Mouse (Mus musculus): Measurements from ENCODE around the gene Gm5592. TPM values are rescaled to one million over a fixed set of nuclear protein-coding genes. Genes with fewer than 3 reads are reported as not detected.
"Not testable (repeated sequence)": the region's sequence is repeated elsewhere in the genome, so short reads cannot be mapped to it uniquely, and the experiment has no call there.

Gm5592 gene
- total RNA-seq (2021) (not detected), polyA plus RNA-seq (2012; rRNA removed) (not detected in 2 replicates)
- long read RNA-seq = 0 reads

- DNase-seq = not testable (repeated sequence)
These were observed at the start of gene Gm5592 for GRCm38 (mm10) chr7:41153541-41153940. Gene Gm5592 (plus strand): TSS chr7:41153841.

- not testable (repeated sequence) for DNase-seq
These were observed 2.2 kb downstream of the Gm5592 start for GRCm38 (mm10) chr7:41155806-41156205.

GRCm38 (mm10) chr7:41157879-41158278, 4.2 kb downstream of the Gm5592 start:
- not testable (repeated sequence) for DNase-seq

GRCm38 (mm10) chr7:41158562-41158961, 4.9 kb downstream of the Gm5592 start:
- not testable (repeated sequence) for DNase-seq

GRCm38 (mm10) chr7:41193671-41194070, 40.0 kb downstream of the Gm5592 start:
- DNase-seq = no peak

Other genes starting within 250 kb of the Gm5592 start
- gene 4930433I11Rik, start 166.3 kb upstream of the Gm5592 start, total RNA-seq (2021) = not detected
- gene 4930433I11Rik, start 166.3 kb upstream of the Gm5592 start, polyA plus RNA-seq (2012; rRNA removed) = not detected in 2 replicates
- gene Gm4884, start 121.1 kb upstream of the Gm5592 start, total RNA-seq (2021) = not detected
- not detected in 2 replicates for gene Gm4884, start 121.1 kb upstream of the Gm5592 start, polyA plus RNA-seq (2012; rRNA removed)
- 10 to 100 TPM; 13.5 to 15.7 TPM for gene AI987944, start 239.5 kb downstream of the Gm5592 start, total RNA-seq (2021)
- gene AI987944, start 239.5 kb downstream of the Gm5592 start, polyA plus RNA-seq (2012; rRNA removed) = 1.5 TPM in 2 replicates